Mouse (Mus musculus): ENCODE results near the gene Ebf1.

DNA sequence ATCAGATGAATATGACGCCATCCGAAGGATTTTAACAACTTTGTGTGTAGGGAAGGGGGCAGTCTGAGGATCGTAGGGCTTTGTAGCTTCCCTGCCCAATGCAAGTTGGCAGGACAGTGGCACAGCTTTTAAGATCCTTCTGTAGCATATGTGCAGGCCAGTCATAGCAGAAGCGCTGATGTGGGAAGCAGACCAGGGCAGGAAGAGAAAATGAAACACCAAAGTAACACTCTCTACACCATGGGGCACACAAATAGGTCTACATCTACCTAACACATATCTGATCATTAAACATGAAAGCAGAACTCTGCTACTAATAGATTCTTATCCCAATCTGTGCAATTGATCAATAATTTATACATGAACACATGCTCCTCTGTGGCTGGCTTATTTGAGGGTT lies 277.7 kb downstream of the Ebf1 start:
- TF ChIP-seq POLR2A (IDR thresholded peaks at IDR 0.05; ENCODE audit: insufficient read depth, low read length) (no peak), CTCF (IDR thresholded peaks at IDR 0.05; ENCODE audit: low read depth, low read length) (no peak)
